Mouse (Mus musculus) lung, postnatal 25 days (tissue): ENCODE data around the gene Zc3h18.

Experiments used
- DNase-seq: peaks from one replicate; pipeline ENCODE4 v3.0.0; 2022; ENCODE audit warnings: low spot score

Gene Zc3h18

GRCm38 (mm10) chr8:122347811-122348552, 28.4 kb upstream of the Zc3h18 start:
- no peak for DNase-seq

DNA sequence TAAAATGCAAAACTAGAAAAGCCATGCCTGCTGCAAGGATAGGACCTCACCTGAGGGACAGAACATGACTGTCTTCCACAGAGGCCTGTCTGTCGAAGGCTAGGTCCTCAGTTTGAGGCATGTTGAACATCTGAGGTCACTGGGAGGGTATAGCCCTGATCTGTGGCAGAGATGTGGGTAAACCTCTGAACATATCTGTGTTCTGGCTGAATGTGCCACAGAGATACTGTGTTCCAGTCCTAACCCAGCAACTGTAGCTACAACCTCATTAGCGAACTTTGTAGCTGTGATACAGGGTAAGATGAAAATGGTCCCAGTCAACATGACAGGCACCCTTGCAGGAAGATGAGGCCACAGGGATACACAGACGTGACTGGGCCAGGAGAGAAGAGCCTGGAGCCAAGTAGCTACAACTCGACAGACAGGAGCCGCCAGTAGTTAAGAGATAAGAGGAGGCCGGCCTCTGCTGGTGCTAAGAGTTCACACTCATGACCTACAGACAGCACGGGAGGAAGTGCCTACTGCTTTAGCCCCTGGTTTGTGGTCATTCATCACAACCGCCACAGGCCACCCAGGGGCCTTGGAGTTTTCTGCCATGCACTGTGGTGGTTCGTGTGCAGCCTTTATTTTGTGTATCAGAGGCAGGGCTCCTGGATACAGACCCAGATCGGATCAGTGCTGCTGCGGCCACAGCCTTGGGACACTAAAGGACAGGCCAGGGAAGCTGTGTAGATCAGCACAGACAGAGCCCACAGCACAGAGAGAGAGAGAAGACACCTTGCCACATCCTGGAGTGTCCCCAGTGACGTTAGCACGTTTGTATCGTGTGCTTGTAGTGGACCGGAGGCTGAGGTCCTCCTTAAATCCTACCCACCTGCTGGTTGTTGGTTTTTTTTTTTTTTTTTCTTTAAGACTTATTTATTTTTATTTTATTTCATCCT, 26.8 kb upstream of the Zc3h18 start:
- no peak for DNase-seq

DNA sequence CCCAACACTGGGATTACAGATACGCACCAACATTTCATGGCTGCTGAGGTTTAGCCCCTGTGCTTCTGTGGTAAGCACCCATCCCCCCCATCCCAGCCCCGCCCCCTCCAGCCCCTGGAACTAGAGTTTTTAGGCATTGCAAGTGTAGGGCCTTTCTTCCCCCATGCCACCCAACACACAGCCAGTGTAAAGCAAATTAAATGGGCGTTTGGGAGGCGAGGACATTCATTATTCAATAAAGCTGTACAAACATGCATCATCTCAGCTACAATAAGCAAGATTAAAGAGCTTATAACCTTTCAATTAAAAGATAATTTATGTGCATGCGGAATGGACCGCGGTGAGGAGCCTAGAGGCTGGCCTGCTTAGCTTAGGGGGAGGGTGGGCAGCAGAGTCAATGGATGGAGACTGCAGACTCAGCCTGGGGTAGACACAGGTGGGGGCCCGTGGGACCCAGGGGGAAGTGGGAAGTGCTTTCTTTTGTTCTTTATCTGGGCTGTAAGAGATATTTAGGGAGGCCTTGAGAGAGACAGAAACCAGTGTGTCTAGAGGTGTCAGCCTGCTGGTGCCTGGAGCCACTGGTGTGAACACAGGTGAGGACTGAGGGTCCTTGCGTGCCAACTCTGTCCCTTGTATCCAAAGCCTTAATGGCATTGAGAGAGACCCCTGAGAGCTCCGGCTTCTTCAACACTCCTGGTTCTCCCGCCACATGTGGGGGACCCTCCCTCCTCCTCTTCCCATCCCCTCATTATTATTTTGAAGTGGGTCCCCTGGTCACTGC, 25.9 kb upstream of the Zc3h18 start:
- no peak for DNase-seq

DNA sequence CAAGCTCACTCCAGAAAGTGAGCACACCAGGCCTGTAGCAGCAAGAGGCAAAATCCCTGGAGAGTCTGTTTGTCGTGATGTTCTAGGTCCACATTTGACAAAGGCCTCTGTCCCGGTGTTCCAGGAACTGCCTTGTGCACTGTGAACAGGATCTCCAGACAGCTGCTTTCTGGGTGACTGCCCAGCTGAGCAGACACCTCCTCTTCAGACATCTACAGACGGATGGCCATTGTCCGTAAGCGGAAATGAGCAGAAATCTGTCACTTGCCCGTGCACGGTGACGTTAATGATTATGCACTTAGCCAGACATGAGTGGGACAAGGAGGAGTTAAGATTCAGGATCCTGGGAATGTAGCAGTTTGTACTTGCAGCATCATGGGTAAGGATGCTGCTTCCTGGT, 22.3 kb upstream of the Zc3h18 start:
- DNase-seq: no peak

GRCm38 (mm10) chr8:122355642-122356606, 20.5 kb upstream of the Zc3h18 start:
- DNase-seq: no peak

DNA sequence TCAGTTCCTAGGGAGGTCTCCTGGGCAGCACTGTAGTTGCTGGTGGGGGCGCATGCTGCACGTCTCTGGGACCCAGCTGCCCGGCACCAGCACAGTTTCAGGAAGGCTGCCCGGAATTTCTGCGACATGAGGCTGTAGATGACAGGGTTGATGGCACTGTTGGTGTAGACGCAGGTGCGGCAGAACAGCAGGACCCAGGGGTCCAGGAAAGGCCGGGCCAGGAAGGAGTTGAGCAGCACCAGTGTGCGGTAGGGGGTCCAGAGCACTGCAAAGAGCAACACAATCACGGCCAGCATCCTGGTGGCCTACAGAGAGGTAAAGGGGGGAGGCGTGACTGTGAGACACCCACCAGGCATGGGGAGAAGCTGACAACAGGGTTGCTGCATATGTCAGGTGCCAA, 19.2 kb upstream of the Zc3h18 start:
- DNase-seq: no peak

- no peak for DNase-seq
These were observed 18.8 kb upstream of the Zc3h18 start for GRCm38 (mm10) chr8:122357641-122358040.

DNA sequence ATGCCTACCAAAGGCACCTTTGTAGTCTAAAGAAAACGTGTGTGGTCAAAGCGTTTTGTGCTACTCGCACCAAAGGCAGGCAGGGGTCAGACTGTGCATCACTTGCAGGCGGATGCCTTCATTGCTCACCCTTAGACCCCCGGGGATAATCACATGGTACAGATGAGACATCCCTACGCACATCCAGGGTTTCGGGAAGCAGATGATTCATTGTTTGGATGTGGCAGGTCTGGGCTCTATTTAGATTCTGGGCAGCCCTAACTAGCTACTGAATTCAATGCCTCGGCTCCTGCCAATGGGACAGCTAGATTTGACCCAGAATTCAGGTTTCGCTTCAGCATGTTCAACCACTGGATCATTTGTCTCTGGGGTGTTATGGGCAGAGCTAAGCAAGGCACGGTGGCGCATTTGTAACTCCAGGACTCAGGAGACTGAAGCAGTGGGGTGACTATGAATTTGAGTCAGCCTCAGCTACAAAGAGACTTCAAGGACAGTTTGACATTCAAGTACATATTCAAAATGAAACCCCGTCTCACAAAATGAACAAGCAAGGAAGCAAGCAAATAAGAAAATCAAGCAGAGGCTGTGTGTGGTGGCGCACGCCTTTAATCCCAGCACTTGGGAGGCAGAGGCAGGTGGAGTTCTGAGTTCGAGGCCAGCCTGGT, 17.2 kb upstream of the Zc3h18 start:
- DNase-seq: no peak

DNA sequence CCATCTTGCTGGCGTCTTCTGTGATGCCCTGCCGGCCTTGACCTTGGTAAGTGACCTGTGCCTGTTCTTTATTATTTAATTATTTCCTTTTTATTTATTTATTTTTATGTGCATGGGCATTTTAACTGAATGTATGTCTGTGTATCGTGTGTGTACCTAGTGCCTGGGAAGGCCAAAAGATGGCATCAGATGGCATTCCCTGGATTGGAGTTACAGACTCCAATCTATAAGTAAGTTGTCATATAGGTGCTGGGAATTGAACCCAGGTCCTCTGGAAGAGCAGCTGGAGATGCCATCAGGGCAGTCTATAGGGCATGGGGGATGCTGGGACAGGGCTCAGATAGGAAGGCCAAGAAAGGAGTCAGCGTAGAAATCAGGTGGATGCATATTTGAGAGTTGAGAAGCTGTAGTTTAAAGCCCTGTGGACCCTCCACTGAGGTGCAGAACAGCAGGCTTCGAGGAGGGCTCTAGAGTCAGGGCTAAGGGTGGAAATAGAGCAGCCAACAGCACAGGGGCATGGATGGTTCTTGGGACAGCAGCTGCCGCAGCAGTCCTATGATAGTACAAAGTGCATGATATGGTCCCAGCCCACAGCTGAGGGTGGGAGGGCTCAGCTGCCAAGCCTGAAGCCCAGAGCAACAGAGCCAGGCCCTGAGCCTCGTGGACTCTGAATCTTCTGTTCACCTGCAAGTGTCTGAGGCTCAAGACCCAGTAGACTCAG, 15.6 kb upstream of the Zc3h18 start, which contains the start of gene Trhr2:
Trhr2 (minus strand) TSS at position 51 of the 721 bp plus-strand sequence.
- no peak for DNase-seq

DNA sequence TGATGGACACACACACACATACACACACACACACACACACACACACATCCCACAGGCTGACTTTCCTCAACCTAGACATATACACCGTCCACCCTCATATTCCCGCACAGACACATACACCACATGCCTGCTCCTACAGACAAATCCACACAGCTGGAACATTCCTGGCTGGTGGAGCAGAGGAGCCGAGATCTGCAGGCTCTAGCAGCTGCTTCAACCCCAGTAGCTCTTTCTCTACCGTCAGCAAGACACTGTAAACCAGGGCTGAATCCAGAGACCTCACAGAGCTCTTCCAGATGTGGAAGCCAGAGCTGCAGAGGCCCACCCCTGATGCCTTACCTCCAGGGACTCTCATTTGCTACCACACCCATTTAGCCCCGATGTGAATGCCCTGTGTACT, 14.1 kb upstream of the Zc3h18 start:
- no peak for DNase-seq

DNA sequence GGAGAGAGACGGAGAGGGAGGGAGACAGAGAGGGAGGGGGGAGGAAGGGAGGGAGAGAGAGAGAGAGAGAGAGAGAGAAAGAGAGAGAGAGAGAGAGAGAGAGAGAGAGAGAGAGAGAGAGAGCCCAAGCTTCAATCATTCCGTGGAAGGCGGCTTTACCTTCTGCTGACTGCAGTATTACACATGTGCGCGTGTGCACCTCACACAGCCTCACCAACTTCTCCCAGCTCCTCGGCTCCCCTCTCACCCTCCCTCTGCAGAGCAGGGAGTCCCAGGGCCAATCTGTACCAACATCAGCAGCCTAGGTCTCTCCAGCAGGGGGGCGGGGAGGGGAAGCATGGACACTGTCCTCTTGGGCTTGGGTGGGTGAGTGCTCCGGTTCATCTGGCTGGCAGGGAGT, 13.4 kb upstream of the Zc3h18 start:
- DNase-seq: no peak

GRCm38 (mm10) chr8:122368494-122368893, 7.9 kb upstream of the Zc3h18 start:
- DNase-seq: no peak

DNA sequence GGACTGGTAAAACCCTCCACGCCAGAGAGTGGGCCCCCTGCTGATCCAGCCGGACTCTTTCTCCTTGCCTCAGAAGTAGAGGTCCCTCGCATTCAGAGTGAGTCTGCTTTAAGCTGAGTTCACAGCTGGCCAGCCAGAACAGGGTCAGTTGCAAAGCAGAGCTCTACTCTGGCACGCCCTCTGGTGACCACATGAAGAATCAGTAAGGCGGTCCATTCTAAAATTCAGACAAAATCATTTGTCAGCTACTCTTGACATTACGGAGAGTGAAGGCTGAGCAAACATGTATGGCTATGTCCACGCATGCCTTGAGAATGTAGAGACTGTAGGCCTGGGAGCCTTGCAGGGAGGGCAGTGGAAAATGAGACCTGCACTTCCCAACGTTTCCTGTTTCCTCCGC, 6.7 kb upstream of the Zc3h18 start:
- peak; percentile 83 for DNase-seq

DNA sequence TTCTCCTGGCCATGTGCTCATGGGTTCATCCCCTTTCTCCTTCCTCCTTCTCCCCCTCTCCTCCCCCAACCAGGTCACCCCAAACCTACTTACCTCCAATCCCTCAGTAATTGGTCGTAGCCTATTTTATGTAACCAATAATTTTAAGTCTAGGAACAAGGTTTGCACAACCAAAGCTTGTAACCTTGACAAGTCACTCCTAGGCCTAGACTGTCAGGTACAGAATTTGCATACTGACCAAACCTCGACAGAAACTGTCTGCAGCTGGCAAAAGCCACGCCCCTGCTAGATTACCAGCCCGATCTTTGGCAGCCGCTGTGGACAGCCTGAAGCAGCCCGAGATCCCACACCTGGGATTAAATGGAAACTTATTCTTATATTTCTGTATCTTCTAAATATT, 4.7 kb upstream of the Zc3h18 start:
- DNase-seq: no peak

DNA sequence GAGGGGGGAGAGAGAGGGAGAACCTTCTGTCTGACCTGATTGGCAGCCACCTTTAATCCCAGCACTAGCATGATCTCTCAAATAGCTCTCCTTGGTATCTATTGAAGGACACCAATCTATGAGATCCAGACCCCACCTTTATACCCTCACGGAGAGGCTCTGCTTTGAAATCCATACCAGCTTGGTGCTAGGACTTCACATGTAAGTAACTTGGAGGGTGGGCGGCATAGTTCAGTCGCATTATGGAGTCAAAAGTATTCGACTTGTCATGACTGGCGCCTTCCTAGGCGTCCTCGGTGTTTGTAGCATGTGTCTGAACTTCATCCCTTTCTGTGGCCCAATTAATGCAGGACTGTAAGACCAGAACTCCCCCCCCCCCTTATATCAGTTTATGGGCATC, 1.1 kb upstream of the Zc3h18 start:
- no peak for DNase-seq

- no peak for DNase-seq
These were observed 551 bp upstream of the Zc3h18 start for GRCm38 (mm10) chr8:122375751-122376364.

DNA sequence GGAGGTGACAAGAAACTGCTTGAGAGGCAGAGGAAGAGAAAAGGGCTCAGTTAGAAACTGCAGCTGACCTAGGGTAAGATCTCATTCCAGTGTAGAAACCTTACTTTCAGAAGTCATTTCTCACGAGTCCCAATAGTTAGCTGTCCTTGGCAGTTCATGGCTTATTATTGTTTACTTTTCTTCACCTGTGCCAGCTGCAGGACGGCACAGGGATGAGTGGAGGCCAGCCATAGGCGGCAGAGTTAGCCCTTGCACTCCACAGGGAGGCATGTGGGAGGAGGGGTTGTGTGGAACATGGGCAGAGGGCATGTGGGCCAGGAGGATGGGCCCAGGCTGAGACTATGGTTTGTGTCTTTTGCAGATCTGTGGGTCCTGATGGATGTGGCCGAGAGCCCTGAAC, 6.6 kb downstream of the Zc3h18 start:
- no peak for DNase-seq

DNA sequence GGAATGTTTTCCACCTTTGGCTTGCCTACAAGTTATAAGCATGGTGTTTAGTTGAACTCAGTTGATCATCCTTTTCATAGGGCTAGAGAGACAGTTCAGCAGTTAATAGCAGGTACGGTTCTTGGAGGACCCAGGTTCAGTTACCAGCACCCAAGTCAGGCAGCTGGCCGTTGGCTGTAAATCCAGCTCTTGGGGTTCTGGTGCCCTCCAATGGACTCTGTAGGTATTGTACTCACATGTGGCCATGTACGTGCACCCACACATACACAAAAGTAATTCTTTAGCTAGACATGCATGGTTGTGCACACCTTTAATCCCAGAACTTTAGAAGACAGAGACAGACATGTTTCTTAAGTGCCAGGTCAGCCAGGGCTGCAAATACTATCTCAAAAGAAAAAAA, 12.9 kb downstream of the Zc3h18 start:
- no peak for DNase-seq

- no peak for DNase-seq
These were observed 14.3 kb downstream of the Zc3h18 start for GRCm38 (mm10) chr8:122390758-122391157.

GRCm38 (mm10) chr8:122393717-122394116, 17.3 kb downstream of the Zc3h18 start:
- DNase-seq: no peak
